Mouse (Mus musculus): ENCODE measurements around the gene Gm5105. TPM values are rescaled to one million over a fixed set of nuclear protein-coding genes. Genes with fewer than 3 reads are reported as not detected.

Gm5105 gene
- total RNA-seq, 2 experiments from 2014 or later = 1.2 to 2.0 TPM

- peak; percentile 83 for DNase-seq
Measured at GRCm38 (mm10) chr3:138026286-138026685, 40.9 kb downstream of the Gm5105 start.

GRCm38 (mm10) chr3:138022651-138023050 is 44.5 kb downstream of the Gm5105 start:
- DNase-seq = no peak

DNA sequence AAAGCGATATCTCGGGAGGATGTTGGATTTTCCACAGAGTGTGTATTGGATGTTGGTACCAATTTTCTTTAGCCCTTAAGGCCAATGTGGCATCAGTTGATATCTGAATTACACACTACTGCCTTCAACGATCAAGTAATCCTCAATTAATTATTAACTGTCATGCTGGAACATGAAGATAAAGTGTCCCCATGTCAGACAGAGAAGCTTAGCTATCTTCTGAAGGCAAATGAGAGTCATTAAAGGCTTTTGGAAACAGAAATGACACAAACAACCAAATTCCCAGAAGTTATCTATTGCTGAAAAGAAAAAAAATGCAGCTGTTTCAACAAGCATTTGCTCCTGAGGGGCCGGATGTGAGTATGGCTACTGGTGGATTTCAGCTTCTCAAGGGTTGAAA is 45.2 kb downstream of the Gm5105 start:
- DNase-seq = no peak

GRCm38 (mm10) chr3:138016810-138017209 is 50.4 kb downstream of the Gm5105 start:
- no peak for DNase-seq

DNA sequence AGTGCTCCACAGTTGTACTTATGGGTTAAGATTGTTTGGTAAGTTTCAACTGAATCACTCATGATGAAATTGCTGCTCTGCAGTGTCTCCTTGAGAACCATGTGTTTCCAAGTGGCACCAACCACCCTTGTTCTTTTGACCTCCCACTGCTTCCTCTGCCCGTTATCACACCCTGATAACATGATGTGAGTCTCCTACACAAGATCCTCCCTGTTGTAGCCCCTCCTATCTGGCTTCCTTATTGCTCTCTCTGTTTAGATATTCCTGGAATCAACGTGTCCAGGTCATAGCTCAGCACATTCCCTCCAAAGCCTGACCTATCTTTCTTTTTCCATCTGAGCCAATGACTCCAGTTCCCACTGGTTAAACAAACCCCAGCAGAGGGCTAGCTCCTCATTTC is 52.5 kb downstream of the Gm5105 start:
- no peak for DNase-seq

DNA sequence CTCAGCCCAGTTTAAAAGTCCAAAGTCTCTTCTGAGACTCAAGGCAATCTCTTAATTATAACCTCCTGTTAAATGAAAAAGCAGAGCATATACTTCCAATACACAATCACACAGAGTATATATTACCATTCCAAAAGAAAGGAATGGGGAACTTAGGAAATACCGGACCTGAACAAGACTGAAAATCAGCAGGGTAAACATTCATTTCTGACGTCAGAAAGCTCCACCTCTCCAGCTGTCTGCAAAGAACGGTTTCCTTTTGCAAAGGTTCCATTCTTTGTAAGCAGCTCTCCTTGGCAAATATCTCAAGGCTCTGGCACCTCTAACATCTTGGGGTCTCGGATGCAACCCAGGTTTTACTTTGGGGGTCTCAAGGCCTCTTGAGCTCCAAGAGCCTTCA is 54.8 kb downstream of the Gm5105 start:
- DNase-seq = no peak

GRCm38 (mm10) chr3:138008152-138008551 is 59.0 kb downstream of the Gm5105 start:
- no peak for DNase-seq

- DNase-seq = no peak
Measured at GRCm38 (mm10) chr3:138006896-138007295, 60.3 kb downstream of the Gm5105 start.

GRCm38 (mm10) chr3:138003264-138003663 is 63.9 kb downstream of the Gm5105 start:
- no peak for DNase-seq

- DNase-seq = no peak
Measured at GRCm38 (mm10) chr3:138002545-138002944, 64.6 kb downstream of the Gm5105 start.

DNA sequence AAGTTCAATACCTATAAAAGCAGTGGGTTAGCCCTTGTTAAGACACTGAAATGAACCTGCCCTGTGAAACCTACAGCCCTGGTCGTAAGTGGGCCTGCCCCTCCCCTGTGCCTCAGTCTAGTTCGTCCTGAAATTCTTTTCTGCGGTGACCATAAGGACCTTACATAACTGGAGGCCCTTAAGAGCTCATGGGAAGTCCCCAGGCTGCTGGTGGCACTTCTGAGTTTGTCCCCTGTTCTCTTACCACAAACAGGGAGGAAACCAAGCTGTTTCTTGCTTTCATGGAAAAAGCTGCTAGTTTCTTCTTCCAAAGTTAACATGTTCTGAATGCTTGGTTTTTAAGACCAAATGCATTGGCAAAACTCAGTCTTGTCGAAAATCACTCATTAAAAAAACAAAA is 65.3 kb downstream of the Gm5105 start:
- no peak for DNase-seq

GRCm38 (mm10) chr3:138000724-138001069 is 66.5 kb downstream of the Gm5105 start:
- DNase-seq = peak; percentile 32

GRCm38 (mm10) chr3:138000062-138000723 is 67.0 kb downstream of the Gm5105 start:
- DNase-seq = no peak

DNA sequence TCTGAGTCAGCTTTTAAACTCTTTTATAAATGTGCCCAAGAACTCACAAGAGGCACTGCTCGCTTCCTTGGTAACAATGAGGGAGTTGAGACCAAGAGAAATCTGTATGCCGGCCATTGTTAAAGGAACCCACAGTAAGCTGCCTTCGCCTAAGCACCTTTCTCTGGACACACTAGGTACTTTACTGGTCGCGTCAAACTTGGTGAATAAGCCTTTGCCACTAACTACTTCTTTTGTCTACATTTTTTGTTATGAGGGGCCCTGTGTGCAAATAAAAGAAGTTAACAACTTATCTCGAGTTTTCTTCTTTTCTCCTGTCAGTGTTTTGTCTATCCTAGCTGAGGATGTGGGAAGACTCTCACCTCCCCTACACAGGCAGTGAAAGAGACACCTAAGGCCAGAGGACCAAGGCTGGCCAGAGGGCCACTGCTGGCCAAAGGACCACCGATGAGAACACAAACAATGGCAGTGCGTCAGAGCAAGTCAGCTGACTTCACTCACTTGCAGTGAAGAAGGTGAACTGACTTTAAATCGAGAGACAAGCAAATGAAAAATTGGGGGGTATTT is 67.9 kb downstream of the Gm5105 start:
- no peak for DNase-seq

Other genes starting within 250 kb of the Gm5105 start
- 10 to 100 TPM; 73.1 to 80.4 TPM for gene H2afz, start 202.9 kb downstream of the Gm5105 start, total RNA-seq (2021)
- 1 to 10 TPM; 6.1 to 7.8 TPM for gene Dnajb14, start 199.7 kb downstream of the Gm5105 start, total RNA-seq (2021)
- 10 to 100 TPM; 48.5 to 55.8 TPM for gene Lamtor3, start 148.9 kb downstream of the Gm5105 start, total RNA-seq (2021)
- gene Dapp1, start 85.8 kb downstream of the Gm5105 start, total RNA-seq (2021) = 1 to 10 TPM in 1 of 2 experiments, under 1 TPM in 1; 0.84 to 1.3 TPM
- gene 1110002E22Rik, start 2.3 kb downstream of the Gm5105 start, total RNA-seq (2021) = 100 to 1,000 TPM; 158 to 162 TPM
- gene Trmt10a, start 76.1 kb upstream of the Gm5105 start, total RNA-seq (2021) = 1 to 10 TPM; 1.5 to 1.8 TPM
- 1 to 10 TPM; 1.8 TPM for gene Mttp, start 77.6 kb upstream of the Gm5105 start, total RNA-seq (2021)
- not detected for gene 4930579F01Rik, start 126.4 kb upstream of the Gm5105 start, total RNA-seq (2021)
- gene Adh7, start 150.4 kb upstream of the Gm5105 start, total RNA-seq (2021) = 1 to 10 TPM in 1 of 2 experiments, under 1 TPM in 1; 0.23 to 1.5 TPM
- gene Adh1, start 193.6 kb upstream of the Gm5105 start, total RNA-seq (2021) = 10 to 100 TPM; 25.2 to 50.3 TPM
- not detected for gene Adh6a, start 245.9 kb upstream of the Gm5105 start, total RNA-seq (2021)

Measured in gastrocnemius, postnatal 25 days (tissue).